ENCODE assay signal across 20 mouse cellular contexts in the genomic region with DNA sequence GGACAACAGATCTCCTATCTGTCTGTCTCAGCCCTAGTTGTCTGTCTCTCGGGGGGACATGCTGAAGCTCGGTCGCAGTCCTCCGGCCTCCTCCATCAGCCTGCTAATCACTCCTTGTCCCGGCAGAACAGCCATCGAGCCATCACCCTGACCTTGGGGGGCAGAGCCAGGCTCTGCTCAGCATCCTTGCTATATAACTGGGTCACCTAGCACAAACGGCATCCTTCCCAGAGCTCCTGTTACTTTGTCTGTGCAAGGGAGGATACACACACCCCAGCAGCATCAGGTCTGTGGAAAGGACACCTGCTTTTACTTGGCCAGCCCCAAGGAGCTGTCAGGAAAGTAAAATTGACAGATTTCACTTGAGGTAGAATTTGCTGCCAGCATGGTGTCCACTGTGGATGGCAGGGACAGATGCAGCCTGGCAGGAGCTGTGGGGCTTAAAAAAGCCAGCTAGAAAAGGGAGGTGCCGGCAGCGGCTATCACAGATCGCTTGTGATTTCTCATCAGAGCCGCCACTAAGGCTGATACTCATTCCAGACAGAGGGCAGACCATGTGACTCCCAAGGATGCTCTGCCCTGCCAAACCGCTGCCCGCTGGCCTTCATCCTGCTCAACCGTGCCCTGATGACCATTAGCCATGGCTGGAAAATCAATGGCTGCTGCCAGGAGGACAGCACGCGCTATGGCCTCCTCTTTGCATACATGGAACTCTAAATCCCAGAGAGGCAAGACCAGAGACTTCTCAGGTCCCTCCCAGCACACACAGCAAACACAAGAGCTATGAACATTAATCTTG. TPM values are rescaled to one million over a fixed set of nuclear protein-coding genes. Genes with fewer than 3 reads are reported as not detected.
DNase-seq lines count a peak whose midpoint lies in the region; ATAC-seq and TF ChIP-seq lines count a peak whose summit lies in the region.
"Had no signal": no experiment of that assay in that cellular context is flagged by ENCODE, and none has a peak within 500 bp of the region (broad histone marks: within the 10 kb centered on the region; RNA-seq: fewer than 3 reads in every experiment).

No protein-coding gene starts in this region.

- no peaks in the 10 kb centered on the region for H3K36me3 ChIP-seq in hindbrain, embryonic 10.5 days
- H3K36me3 ChIP-seq in hindbrain, embryonic 11.5 days (ENCODE audit: control insufficient read depth, insufficient read depth, low read length): no peaks in the 10 kb centered on the region
- no peaks in the 10 kb centered on the region for H3K36me3 ChIP-seq in testis, adult 2 months (ENCODE audit: control insufficient read depth, insufficient read depth, low read length)
- H3K36me3 ChIP-seq in hindbrain, embryonic 13.5 days: no peaks in the 10 kb centered on the region
- H3K36me3 ChIP-seq: intestine, embryonic 15.5 days; limb, embryonic 13.5 days had no signal

- no peak overlapping the region for H3K4me2 ChIP-seq in hindbrain, embryonic 11.5 days (replicated peaks; ENCODE audit: low read depth, low read length)
- H3K4me2 ChIP-seq in hindbrain, embryonic 13.5 days: no peak overlapping the region
- H3K4me2 ChIP-seq: heart, embryonic 11.5 days; intestine, embryonic 15.5 days; limb, embryonic 13.5 days had no signal

- no peak for TF ChIP-seq POLR2A in testis, adult 2 months (IDR thresholded peaks at IDR 0.05; ENCODE audit: control insufficient read depth, low read depth, low read length)

- H3K4me1 ChIP-seq in hindbrain, embryonic 10.5 days (replicated peaks): peaks cover 64% of the 10 kb centered on the region
- 0 out of 2 replicates have a peak, but pooled peaks cover 3% of the 10 kb centered on the region for H3K4me1 ChIP-seq in hindbrain, embryonic 11.5 days (replicated peaks; ENCODE audit: control insufficient read depth, insufficient read depth, low read length)
- H3K4me1 ChIP-seq in testis, adult 2 months (ENCODE audit: control insufficient read depth, insufficient read depth, low read length): no peaks in the 10 kb centered on the region
- peaks cover 69% of the 10 kb centered on the region for H3K4me1 ChIP-seq in hindbrain, embryonic 13.5 days (replicated peaks)
- H3K4me1 ChIP-seq: intestine, embryonic 15.5 days had no signal

- TF ChIP-seq CTCF in testis, adult 2 months (IDR thresholded peaks at IDR 0.05; ENCODE audit: control insufficient read depth, insufficient read depth, insufficient replicate concordance, low read depth, low read length): no peak

- no peak for DNase-seq in hindbrain, embryonic 10.5 days (ENCODE audit: low spot score)
- DNase-seq in hindbrain, embryonic 11.5 days (ENCODE audit: low spot score): no peak
- DNase-seq in testis, postnatal 14 days (ENCODE audit: low spot score): no peak
- no peak for DNase-seq in heart, adult 18-20 months
- DNase-seq in frontal cortex, postnatal 10 days (ENCODE audit: low spot score in 2 of 2): no peak
- no peak for DNase-seq in heart, postnatal 36 days
- DNase-seq: heart, postnatal 14 days had no signal

- H3K9me3 ChIP-seq in hindbrain, embryonic 10.5 days: no peaks in the 10 kb centered on the region
- no peaks in the 10 kb centered on the region for H3K9me3 ChIP-seq in hindbrain, embryonic 11.5 days (ENCODE audit: control insufficient read depth, low read length)
- H3K9me3 ChIP-seq in hindbrain, embryonic 13.5 days: no peaks in the 10 kb centered on the region
- H3K9me3 ChIP-seq: intestine, embryonic 15.5 days; limb, embryonic 13.5 days had no signal

- 85% methylated on average over 16 of the region's 16 CpGs for WGBS in hindbrain, embryonic 10.5 days
- 76% methylated on average over 16 of the region's 16 CpGs for WGBS in hindbrain, embryonic 11.5 days
- WGBS in hindbrain, embryonic 13.5 days: 69% methylated on average over 16 of the region's 16 CpGs

- no peak overlapping the region; the same call in 1 of the 2 replicates for H3K9ac ChIP-seq in hindbrain, embryonic 11.5 days (ENCODE audit: low read depth, low read length)
- peak overlapping the region; percentile 40; the same call in 1 of the 2 replicates for H3K9ac ChIP-seq in hindbrain, embryonic 13.5 days
- H3K9ac ChIP-seq: intestine, embryonic 15.5 days; limb, embryonic 13.5 days; liver, embryonic 14.5 days had no signal

- no peak for ATAC-seq in hindbrain, embryonic 11.5 days (ENCODE audit: low FRiP score)
- ATAC-seq in hindbrain, embryonic 13.5 days (ENCODE audit: low FRiP score): no peak
- ATAC-seq: activated CD4-positive, CD25-positive, alpha-beta regulatory T cell, adult 4 months; intestine, embryonic 15.5 days; Patski had no signal

- 0 out of 2 replicates have a peak overlapping the region, but pooled peaks have one; percentile 46 for H3K27ac ChIP-seq in hindbrain, embryonic 10.5 days
- no peak overlapping the region for H3K27ac ChIP-seq in hindbrain, embryonic 11.5 days (ENCODE audit: low read depth, low read length)
- H3K27ac ChIP-seq in testis, adult 2 months (ENCODE audit: control insufficient read depth, insufficient read depth, low read depth, low read length): no peak overlapping the region
- H3K27ac ChIP-seq in hindbrain, embryonic 13.5 days: peak overlapping the region; percentile 30; the same call in 1 of the 2 replicates
- H3K27ac ChIP-seq: intestine, embryonic 15.5 days; limb, embryonic 13.5 days; liver, embryonic 14.5 days had no signal

- H3K27me3 ChIP-seq in hindbrain, embryonic 10.5 days (ENCODE audit: insufficient read depth, poor library complexity, severe bottlenecking): peaks cover 12% of the 10 kb centered on the region
- no peaks in the 10 kb centered on the region for H3K27me3 ChIP-seq in hindbrain, embryonic 11.5 days (ENCODE audit: control insufficient read depth, insufficient read depth, low read length)
- no peaks in the 10 kb centered on the region for H3K27me3 ChIP-seq in testis, adult 2 months (ENCODE audit: control insufficient read depth, insufficient read depth, low read length)
- H3K27me3 ChIP-seq in hindbrain, embryonic 13.5 days: 0 out of 2 replicates have a peak, but pooled peaks cover 3% of the 10 kb centered on the region
- H3K27me3 ChIP-seq: intestine, embryonic 15.5 days had no signal

- intact Hi-C loops in heart, postnatal 36 days (cut with DNase I): no loop called here

- H3K4me3 ChIP-seq in hindbrain, embryonic 10.5 days: no peak overlapping the region
- no peak overlapping the region for H3K4me3 ChIP-seq in hindbrain, embryonic 11.5 days (ENCODE audit: low read depth, low read length)
- peak overlapping the region; percentile 2 for H3K4me3 ChIP-seq in testis, adult 2 months (ENCODE audit: control insufficient read depth, low read depth, low read length)
- no peak overlapping the region for H3K4me3 ChIP-seq in hindbrain, embryonic 13.5 days
- H3K4me3 ChIP-seq: erythroblast, embryonic 14.5 days; intestine, embryonic 15.5 days; limb, embryonic 13.5 days had no signal

RNA-seq across cellular contexts. Expression of a gene that starts 27.8 kb away (rescaled TPM):
- polyA plus RNA-seq in hindbrain, embryonic 10.5 days (2016; fragmentation: Nextera tagmentation; extraction: Ambion mirVana): 3.7 and 10.7 TPM in 2 replicates
- 6.4 and 7.0 TPM in 2 replicates for polyA plus RNA-seq in hindbrain, embryonic 11.5 days (2014; fragmentation: Nextera tagmentation; extraction: Ambion mirVana)
- 0.63 and 2.5 TPM in 2 replicates for polyA plus RNA-seq in testis, adult 2 months (2012; rRNA removed)
- polyA plus RNA-seq in hindbrain, embryonic 13.5 days (2015; fragmentation: Nextera tagmentation; extraction: Ambion mirVana): 14.8 and 15.4 TPM in 2 replicates
- not detected for total RNA-seq in heart, adult 18-20 months (2021)
- total RNA-seq in heart, postnatal 36 days (2021): not detected
- total RNA-seq: common myeloid progenitor, adult 5-6 weeks; heart, postnatal 14 days; megakaryocyte, adult 5-6 weeks; neutrophil, adult 5-6 weeks had no signal
- polyA plus RNA-seq: activated CD4-positive, CD25-positive, alpha-beta regulatory T cell, adult 4 months; erythroblast, embryonic 14.5 days; heart, embryonic 11.5 days; liver, embryonic 14.5 days; thymus, postnatal 0 days had no signal

Comparison
In these comparisons a context has a peak if more than half of its experiments do, and no peak if none do; other contexts are left out.
1. H3K27ac ChIP-seq: peak in hindbrain, embryonic 10.5 days (single experiment) and hindbrain, embryonic 13.5 days (single experiment); none in hindbrain, embryonic 11.5 days (single experiment) and testis, adult 2 months (single experiment).